Mouse (Mus musculus) T-helper 1 cell (primary cell): ENCODE data around the gene Mmadhc.

Source experiments
- in situ Hi-C: fragments of 300-600 bp; cut with MboI, MseI; formaldehyde crosslinking; loops from one replicate; pipeline ENCODE4 v1.15.1; 2025; ENCODE audit warnings: high pct_unique_total_duplicates

Mmadhc gene

GRCm38 (mm10) chr2:50267046-50267445 lies 29.6 kb downstream of the Mmadhc start:
- in situ Hi-C loops: no loop called here

GRCm38 (mm10) chr2:50265215-50265785 lies 31.3 kb downstream of the Mmadhc start:
- in situ Hi-C loops: no loop called here

GRCm38 (mm10) chr2:50264059-50264458 lies 32.5 kb downstream of the Mmadhc start:
- in situ Hi-C loops: no loop called here

- in situ Hi-C loops: no loop called here
Observed at GRCm38 (mm10) chr2:50254955-50255354, 41.6 kb downstream of the Mmadhc start.

- in situ Hi-C loops: no loop called here
Observed at GRCm38 (mm10) chr2:50248551-50248950, 48.0 kb downstream of the Mmadhc start.

GRCm38 (mm10) chr2:50233491-50233890 lies 63.1 kb downstream of the Mmadhc start:
- in situ Hi-C loops: no loop called here
